Mouse (Mus musculus): ENCODE data around the gene Lgals12.

Lgals12 gene

DNA sequence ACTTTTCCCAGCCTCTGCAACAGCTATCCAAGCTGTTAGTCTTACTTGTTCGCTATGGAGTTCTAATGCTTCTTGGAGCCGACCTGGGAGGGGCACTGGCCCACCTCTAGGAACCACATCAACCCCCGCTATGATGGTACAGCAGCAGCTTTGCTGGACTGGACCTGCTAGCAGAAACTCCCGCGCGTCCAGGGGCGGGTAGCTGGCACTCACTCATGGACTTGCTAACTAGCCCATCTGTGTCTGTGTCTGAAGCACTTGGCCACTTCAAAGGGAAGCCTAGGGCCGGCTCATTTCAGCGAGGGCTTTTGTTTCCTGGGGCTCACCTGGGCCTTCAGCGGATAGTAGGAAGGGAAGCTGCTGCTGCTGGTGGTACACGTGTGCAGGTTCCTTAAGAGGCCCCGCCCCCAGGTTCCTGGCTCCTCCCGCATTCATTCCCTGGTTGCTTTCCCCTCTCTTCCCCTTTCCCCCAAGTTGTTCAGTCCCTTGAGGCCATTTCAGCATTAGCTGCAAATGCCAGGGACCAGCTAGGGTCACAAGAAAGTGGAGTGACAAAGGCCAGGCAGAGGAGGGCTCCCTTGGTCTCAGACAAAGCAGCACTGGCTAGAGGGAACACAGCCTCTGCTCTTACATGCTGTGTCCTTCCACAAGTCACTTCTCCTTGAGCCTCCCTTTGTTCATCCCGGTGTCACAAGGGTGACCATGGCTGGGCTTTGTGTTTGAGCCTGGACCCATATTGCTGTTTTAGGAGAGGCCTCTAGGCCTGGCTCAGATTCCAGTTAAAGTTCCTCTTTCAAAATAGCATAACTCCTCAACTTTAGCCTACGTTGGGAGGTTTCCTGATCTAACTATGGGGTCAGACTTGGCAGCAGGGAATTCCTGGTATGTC, at the start of gene Lgals12:
Gene Lgals12 (minus strand): TSS at position 393 of the 889 bp plus-strand sequence.
- DNase-seq (ENCODE audit: low read depth, low spot score) = no peak

DNA sequence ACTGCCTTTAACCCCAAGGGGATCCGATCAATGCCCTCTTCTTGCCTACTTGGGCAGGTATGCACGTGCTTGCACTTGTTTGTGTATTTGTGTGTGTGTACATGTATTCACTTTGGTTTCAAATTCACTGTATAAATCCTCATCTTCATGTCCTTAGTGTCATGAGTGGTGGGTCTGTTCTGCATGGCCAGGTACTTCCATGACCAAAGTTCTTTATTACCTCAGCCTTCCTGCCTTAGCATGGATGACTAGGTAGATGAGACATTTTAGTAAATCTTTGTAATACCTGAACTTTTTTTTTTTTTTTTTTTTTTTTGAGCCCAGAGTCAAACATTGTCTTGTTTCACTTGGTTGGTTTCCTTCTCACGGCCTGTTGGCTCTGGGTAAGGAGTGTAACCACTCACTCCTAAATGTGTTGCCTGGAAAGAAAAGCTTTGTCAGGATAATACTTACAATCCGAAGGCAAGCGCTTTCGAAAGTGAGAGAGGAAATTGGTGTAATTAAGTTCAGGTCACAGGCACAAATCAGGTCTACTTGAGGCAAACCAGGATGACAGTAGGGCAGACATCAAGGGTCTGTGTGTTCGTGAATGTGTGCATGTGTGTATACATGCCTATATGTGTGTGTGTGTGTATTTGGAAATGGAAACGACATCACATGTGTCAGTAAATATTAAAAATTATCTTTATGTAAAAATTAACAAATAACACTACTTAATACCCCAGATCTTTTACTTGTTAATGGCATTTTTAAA, 42.1 kb upstream of the Lgals12 start:
- no peak for DNase-seq (ENCODE audit: low read depth, low spot score)

DNA sequence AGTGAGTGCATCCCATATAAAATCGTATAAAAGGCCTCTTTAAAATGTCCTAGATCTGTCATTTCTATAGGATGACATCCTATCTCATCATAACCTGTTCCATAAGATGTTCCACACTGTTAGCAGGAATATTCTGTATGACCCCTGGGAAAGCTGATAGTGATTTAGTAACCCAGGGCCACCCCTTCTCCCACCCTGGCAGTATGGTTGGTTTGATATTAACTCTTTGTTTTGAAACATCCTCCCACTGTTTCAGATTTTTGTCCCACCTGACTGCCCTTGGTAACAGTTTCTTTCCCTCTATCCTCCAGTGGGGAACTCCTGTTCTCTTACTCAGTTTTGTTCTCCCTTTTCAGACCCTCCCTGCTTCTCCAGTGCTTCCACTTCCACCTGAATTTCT, 26.8 kb upstream of the Lgals12 start:
- DNase-seq (ENCODE audit: low read depth, low spot score) = no peak

DNA sequence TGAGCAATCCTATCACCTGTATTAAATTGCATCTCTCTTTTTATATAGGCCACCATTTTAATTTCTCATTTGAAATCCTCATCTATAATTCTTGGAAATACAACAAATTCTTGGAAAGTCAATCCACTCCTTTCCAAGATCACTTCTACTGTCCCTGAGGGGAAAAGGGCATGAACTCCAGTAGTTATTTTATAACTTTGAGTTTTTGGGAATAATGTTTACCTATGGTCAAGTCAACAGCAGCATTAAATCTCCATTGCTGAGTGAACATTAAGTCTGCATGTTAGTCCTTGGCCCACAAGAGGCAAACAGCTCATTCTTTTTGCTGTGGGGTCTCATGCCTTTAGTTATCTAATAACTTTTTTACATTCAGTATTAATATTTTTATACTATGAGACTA, 26.0 kb upstream of the Lgals12 start:
- no peak for DNase-seq (ENCODE audit: low read depth, low spot score)

DNA sequence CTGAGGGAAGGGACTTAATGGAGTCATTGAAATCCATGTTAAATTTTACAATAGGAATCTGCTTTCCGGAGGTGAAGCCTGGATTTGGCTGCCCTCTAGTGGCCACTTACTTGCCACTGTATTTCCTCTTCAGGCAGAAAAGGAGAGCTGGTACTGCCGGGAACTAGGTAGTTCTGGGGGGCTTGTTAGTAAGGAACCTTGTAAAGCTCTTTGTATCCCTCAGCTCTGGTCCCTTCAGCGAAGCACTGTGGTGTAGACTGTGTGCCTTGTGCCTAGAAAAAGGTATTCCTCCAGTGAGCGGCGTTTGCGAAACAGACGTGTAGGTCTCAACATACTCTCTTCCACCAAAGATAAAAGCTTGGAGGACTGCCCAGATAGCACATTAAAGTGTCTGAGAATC, 10.7 kb upstream of the Lgals12 start:
- no peak for DNase-seq (ENCODE audit: low read depth, low spot score)

DNA sequence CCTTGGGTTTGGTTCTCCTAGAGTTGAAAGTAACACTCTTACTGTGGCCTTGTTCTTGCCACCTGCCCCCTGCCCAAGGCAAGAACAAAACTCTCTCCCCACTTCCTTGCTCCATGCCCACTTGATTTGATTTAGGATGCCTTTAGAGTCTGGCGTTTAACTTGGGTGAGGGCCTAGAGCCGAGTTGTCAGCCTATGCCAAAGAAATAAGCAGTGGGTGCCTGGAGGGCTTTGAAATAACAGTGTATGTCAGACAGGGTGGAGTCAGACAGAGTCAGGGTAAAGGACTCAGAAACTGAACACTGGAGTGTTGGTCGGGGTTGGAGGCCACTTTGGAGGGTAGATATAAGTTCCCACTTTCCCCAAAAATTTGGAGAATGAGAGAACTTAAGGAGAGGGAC, 10.1 kb upstream of the Lgals12 start:
- DNase-seq (ENCODE audit: low read depth, low spot score) = no peak

DNA sequence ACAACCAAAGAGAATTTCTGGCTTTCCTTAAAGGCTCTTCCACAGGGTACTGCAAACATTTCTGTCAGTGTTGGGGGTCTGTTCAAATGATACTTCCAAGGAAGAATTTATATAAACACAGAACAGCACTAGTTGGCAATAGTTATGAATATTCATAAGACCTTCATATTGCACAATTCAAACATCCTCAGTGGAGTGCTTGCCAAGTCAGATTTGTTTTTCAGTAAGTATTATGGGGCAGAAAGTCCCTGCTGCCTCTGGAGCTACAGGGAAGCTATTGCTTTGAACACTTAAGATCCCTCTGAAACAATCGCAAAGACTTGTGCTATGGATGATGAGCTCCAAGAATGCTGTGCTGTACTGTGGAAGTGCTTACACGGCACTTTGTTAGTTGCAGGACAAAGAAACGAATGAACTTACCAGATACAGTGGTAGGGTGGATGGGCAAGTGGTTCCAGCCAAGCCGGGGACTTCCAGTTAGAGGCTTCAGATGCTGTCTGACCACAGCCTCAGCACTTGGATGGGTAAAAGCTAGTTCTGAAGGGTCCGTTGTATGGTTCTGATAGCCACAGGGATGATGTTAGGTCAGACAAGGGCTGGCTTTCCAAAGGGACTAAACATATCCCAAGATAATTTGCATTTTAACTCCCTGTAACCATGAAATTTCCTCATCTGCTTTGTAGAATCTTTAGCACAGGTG, 9.4 kb upstream of the Lgals12 start:
- no peak for DNase-seq (ENCODE audit: low read depth, low spot score)

DNA sequence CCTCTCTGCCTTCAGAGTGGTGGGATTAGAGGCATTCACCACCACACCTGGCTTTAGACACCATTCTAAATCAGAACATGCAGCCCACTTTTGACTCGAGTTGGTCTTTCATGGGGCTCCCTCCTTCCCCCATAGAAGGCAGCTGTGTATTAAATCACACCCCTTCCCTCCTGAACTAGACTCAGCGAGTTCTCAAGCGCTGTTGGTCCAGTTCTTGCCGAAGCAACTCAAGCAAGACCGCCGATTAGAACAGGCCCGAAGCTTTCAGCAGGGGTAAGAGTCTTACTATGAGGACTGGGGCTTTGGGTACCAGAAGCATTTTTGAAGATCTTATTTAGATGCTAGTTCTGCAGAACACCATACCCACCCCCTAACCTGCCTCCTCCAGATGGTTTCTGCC, 6.2 kb upstream of the Lgals12 start:
- DNase-seq (ENCODE audit: low read depth, low spot score) = no peak

DNA sequence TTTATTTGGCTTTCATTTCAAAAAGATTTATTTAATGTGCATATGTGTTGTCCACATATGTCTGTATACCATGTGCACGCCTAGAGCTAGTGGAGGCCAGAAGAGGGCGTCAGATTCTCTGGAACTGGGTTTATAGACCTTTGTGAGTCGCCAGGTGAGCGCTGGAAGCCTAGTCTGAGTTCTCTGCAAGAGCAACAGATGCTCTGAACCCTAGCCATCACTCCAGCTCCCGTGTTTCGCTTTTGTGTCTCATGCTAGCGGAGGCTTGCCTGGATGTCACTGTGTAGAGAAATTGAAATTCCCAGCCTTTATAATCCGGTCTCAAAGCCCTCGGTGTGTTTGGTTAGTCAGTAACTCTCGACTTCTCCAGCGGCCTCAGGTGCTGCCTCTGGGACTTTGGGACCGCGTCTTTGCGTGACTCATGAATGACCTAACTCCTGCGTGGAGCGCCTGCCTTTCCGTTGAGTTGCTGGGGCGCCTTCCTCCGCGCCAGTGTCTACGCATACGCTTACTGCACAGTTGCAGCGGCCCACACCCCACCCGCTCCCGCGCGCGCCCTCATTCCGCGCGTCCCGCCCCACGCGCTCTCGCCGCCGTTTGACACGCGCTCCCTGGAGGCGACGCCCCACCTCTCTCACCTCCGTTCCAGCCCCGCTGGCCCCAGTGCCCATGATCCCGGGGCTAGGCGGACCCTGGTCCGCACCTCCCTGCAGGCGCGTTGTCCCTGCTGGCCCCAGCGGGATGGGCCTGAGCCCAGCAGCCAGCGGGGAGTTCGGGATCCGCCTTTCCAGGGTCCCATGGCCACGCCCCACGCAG, 5.2 kb upstream of the Lgals12 start, which contains the start of gene Hrasls5:
Gene Hrasls5 (plus strand): TSS at position 600 of the 816 bp plus-strand sequence.
- no peak for DNase-seq (ENCODE audit: low read depth, low spot score)

DNA sequence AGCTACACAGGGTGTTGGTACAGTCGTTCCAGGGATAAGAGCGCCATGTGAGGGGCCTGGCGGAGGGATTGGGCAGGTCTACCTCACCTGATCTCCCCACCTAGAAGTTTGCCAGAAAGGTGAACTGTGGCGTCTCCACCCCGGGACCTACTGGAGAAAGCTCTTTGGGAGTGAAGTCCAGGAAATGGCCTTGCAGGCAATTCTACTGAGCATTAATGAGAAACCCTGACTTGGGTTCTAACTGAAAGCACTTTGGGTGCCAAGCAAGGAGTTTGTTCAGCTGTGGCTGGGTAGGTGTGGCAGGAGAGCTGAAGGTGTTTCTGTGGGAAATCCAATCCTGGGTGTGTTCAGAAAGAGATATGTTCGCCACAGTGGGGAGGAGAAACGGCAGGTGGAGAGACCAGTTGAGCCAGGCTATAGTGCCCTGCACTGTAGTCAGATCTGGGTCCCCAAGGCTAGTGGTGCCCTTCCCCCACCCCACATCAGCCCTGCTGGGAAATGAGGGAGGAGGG, 753 bp upstream of the Lgals12 start:
- DNase-seq (ENCODE audit: low read depth, low spot score) = no peak

DNA sequence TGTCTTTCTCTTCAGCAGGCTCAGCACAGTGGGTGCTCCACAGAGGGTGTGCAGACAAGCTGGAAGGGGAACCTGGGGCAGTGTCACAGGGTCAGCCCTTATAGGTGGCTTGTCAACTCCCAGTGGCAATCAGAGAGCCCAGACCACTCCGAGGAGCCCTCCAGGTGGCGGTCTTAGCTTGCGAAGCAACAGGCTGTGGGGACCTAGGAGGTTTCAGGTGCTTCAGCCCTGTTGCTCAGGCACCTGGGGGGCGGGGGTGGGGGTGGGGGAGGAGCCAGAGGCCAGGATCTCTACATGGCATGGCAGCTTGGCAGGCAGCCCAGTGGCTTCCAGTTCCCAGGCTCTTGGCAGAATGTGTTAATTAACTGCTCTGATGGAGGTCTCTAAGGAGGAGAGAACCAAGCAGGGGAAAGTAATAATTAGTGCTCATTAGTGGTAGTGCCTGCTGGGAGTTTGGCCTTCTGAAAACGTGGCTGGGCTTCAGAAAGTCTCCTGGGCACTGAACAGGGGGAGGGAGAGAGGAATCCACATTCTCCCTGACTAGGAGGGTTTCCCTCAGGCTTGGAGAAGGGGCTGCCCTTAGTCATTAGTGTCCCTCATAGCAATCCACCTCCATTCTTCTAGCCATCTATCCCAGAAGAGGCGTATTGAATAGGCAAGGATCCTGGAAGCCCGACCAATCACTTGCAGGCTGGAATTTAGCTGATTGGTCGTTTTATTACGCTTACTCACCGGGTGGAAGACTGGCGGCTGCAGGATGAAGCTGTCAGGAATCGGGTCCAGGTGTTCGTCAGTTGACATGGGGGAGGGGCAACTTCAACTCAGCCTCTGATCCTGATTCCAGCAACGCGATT, 836 bp downstream of the Lgals12 start:
- DNase-seq (ENCODE audit: low read depth, low spot score) = no peak

DNA sequence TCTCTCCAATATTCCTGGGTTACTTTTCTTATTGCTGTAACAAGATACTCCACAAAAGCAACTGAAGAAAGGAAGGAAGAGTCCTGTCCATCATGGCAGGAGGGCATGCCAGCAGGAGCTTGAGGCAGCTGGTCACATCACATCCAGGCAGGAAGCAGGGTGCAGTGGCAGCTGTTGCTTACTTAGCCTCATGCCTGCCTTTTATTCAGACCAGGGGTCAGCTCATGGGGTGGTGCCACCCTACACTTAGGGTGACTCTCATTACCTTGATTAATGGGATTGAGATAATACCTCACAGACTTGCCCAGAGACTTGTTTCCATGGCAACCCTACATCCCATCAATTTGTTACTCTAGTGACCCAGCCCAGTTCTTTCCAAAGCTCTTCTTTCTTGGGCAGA, 2.0 kb downstream of the Lgals12 start:
- no peak for DNase-seq (ENCODE audit: low read depth, low spot score)

DNA sequence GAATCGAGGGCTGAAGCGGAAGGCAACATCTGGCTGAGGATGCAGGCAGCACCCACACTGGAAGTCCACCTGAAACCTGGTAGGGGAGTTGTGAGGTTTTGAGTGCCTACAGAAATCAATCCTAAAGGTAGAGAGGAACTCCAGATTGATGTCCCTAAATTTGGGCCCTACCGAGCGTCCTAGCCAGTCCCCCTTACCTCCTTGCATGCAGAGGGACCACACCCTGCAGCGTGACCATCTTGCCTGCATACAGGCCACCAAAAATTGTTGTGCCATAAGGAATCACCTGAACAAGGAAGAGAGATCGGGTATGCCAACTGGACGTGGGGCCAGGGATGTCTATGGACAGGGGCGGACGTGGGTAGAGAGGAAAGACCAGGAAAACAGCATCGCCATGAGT, 2.9 kb downstream of the Lgals12 start:
- no peak for DNase-seq (ENCODE audit: low read depth, low spot score)

DNA sequence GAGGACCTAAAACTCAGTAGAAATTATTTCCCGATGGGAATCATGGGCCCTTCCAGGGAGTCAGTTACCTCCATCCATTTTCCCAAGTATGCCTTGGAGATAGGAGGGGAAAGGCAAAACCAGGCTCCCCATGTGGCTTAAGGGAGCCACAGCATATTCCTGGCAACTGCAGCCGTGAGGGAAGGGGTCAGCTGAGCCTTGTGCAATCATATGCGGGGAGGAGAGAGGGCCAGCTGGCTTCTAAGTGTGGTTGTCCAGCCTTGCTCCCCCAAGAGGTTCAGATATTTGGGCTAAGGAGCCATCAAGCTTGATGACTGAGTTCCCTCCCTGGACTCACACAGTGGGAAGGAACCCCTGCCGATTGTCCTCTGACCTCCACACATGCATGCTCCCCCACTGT, 5.4 kb downstream of the Lgals12 start:
- DNase-seq (ENCODE audit: low read depth, low spot score) = no peak

DNA sequence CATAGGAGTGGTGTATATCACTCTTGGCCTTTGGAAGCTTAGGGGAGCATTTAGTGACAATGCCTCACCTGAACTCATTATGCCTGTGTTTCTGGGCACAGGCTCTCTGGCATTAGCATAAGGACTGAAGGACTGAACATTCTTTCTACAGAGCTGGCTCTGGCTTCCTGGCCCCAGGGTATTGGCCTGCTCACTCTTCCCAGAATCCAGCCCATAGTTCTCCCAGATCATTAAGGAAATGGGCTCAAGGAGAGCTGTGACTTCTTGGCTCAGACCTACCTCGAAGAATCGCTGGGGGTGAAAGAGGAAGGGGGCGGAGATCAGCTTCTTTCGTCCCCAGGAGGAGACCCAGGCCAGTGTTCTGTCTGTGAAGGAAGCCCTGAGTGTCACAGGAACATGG, 8.5 kb downstream of the Lgals12 start:
- no peak for DNase-seq (ENCODE audit: low read depth, low spot score)

DNA sequence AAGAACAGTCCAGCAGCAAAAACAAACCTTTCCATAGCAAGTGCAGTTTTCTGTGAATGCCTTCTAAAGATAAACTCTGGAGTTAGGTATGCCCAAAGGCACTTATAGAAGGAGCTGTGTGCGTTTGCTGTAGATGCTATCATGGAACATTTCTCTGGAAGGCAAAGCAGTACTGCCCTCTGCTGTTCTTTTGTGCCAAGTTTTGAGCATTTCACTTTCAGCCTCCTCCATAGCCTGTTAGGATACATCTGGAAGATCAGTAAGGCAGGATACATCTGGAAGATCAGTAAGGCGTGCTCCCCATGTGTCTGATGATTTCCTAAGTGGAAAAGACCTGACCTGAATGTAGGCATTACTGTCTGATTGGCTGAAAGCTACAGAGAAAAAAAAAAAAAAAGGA, 11.5 kb downstream of the Lgals12 start:
- no peak for DNase-seq (ENCODE audit: low read depth, low spot score)

DNA sequence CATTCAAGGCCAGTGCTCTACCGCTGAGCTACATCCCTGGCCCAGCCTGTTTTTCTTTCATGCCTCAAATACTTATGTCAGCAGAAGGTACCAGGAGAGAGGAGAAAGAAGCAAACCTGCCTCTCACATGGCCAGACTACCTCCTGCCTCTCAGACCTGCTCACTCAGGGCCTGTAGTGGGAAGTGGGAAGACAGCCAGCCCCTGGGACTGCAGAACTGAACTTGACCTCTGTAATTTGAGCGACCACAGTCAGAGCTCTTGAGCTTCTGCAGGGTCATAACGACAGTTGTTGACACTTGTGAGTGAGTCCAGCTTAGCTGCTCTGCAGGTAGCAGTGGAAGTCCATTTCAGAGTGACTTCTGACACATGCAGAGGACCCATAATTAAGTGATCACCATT, 15.0 kb downstream of the Lgals12 start:
- no peak for DNase-seq (ENCODE audit: low read depth, low spot score)

DNA sequence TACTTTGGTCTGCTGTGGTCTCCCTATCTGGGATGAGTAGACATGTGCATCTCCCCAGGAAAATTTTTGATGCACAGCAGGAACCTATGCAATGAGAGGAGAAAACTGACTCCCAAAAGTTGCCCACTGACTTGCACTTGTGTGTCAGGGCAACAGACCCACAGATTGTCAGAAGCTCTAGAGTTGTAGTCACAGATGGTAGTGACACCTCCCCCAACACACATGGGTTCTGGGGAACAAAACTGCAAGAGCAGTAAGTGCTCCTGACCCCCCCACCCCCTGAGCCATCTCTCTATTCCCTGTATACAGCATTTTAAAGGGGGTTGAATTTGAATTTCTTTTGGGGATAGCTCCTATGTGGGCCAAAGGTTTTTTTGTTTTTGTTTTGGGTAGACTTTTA, 16.2 kb downstream of the Lgals12 start:
- no peak for DNase-seq (ENCODE audit: low read depth, low spot score)

DNA sequence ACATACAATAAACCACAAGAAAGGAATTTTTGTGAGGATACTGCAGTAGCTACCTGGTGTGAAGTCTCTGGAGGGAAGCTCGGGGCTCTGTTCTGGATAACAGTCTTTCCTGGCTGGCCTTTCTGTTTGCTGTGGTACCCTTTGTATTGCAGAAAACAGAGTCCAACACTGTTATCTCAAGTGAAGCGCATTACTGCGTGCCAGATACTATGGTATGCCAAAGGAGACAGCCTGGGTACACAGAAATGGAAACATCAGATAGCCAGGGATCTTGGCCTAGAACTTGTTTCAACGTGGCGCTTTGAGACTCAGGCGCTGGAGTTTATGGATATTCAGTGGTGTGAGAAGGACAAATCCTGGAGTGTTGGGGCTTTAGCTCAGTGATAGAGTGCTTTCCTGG, 21.2 kb downstream of the Lgals12 start:
- no peak for DNase-seq (ENCODE audit: low read depth, low spot score)

DNA sequence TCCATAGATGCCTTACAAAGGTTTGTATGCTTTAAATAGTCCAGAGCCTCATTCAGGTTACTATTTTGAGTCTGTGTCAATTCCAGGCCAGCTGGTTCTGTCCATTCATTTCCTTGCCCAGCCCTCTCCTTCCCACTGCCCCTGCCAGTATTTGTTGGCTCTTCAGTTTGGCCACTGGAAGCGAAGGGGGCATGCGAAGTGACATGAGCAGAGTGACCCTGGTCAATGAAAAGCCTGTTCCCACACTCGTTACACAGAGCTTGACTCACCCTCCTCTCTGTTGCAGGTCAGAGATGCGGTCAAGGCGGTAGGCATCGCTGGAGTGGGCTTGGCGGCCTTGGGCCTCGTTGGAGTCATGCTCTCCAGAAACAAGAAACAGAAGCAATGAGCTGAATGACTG, 21.7 kb downstream of the Lgals12 start:
- DNase-seq (ENCODE audit: low read depth, low spot score) = no peak
